Mouse (Mus musculus): Measurements from ENCODE around the gene Pgpep1.

GRCm38 (mm10) chr8:70671615-70672324 lies 11.6 kb upstream of the Pgpep1 start:
- TF ChIP-seq POLR2A (IDR thresholded peaks at IDR 0.05; ENCODE audit: low read depth, low read length): no peak
- no peak for TF ChIP-seq ELF1 (IDR thresholded peaks at IDR 0.05; ENCODE audit: low read depth, low read length)
- no peak for TF ChIP-seq CTCF (conservative IDR thresholded peaks at IDR 0.05 in 1 of 2, IDR thresholded peaks at IDR 0.05 in 1 of 2; ENCODE audit: low read depth in 2 of 2, low read length in 2 of 2)
- no peak for TF ChIP-seq PAX5 (IDR thresholded peaks at IDR 0.05; ENCODE audit: low read length)
- TF ChIP-seq USF2 (conservative IDR thresholded peaks at IDR 0.05; ENCODE audit: low read depth, low read length): no peak
- TF ChIP-seq RAD21 (IDR thresholded peaks at IDR 0.05; ENCODE audit: low read depth, low read length): no peak
- no peak for TF ChIP-seq HCFC1 (IDR thresholded peaks at IDR 0.05; ENCODE audit: low read depth, low read length)
